Comparison of ENCODE assay signal across 22 mouse cellular contexts in genomic region chr11:97905941-97906340, GRCm38 (mm10). TPM values are rescaled to one million over a fixed set of nuclear protein-coding genes. Genes with fewer than 3 reads are reported as not detected.
DNase-seq lines count a peak whose midpoint lies in the region; TF ChIP-seq lines count a peak whose summit lies in the region.
"Had no signal": no experiment of that assay in that cellular context is flagged by ENCODE, and none has a peak within 500 bp of the region (broad histone marks: within the 10 kb centered on the region; RNA-seq: fewer than 3 reads in every experiment).

No protein-coding gene starts in this region.

- TF ChIP-seq CTCF in gastrocnemius, adult 2 months (IDR thresholded peaks at IDR 0.05), result no peak

- no peak for DNase-seq in gastrocnemius, adult 2 months
- no peak for DNase-seq in gastrocnemius, postnatal 10 days
- DNase-seq in R1 (ENCODE audit: low read depth, low spot score) (peak; percentile 88), MN1 (ENCODE audit: low spot score) (no peak)
- peak; percentile 22 for DNase-seq in induced T-regulatory cell, adult 2 months (ENCODE audit: low read depth)
- DNase-seq in kidney, postnatal 25 days, result no peak
- DNase-seq: adrenal gland, adult 8-10 months; adrenal gland, postnatal 25 days; cerebellum, adult 18-20 months; cerebellum, adult 9-10 months; cerebellum, postnatal 14 days; gastrocnemius, postnatal 25 days; heart, adult 18-20 months; heart, postnatal 14 days; heart, postnatal 4 days; kidney, adult 8-10 months had no signal

- intact Hi-C loops in gastrocnemius, adult 2 months (cut with DNase I), result no loop called here

- peak overlapping the region; percentile 63 for H3K27ac ChIP-seq in gastrocnemius, adult 2 months
- H3K27ac ChIP-seq: forebrain, embryonic 10.5 days; forebrain, embryonic 13.5 days; heart, embryonic 10.5 days; heart, embryonic 13.5 days; hindbrain, embryonic 14.5 days; hindbrain, postnatal 0 days had no signal

- no peak overlapping the region for H3K4me3 ChIP-seq in gastrocnemius, adult 2 months
- H3K4me3 ChIP-seq: forebrain, embryonic 10.5 days; forebrain, embryonic 13.5 days; heart, embryonic 10.5 days; heart, embryonic 13.5 days had no signal

RNA-seq across cellular contexts. Expression of gene Fbxo47, which starts 22.0 kb away (rescaled TPM):
- total RNA-seq in gastrocnemius, adult 2 months (2021), result under 1 TPM; 0.14 to 0.20 TPM
- under 1 TPM; 0.31 to 0.56 TPM for total RNA-seq in gastrocnemius, postnatal 10 days (2021)

Comparison
In these comparisons a context has a peak if more than half of its experiments do, and no peak if none do; other contexts are left out.
1. DNase-seq: peak in R1 (single experiment) and induced T-regulatory cell, adult 2 months (single experiment); none in gastrocnemius, adult 2 months (single experiment), gastrocnemius, postnatal 10 days (single experiment), MN1 (single experiment) and kidney, postnatal 25 days (0 of 2).